Mouse (Mus musculus) kidney, postnatal 36 days (tissue): Measurements from ENCODE around the gene Greb1.

ENCODE experiments used
- DNase-seq, 2 experiments: peaks; one replicate each; pipeline ENCODE4 v3.0.0; 2021 to 2022; ENCODE audit warnings: mixed read lengths in 2 of 2

The Greb1 gene

GRCm38 (mm10) chr12:16803956-16804430 lies 3.3 kb upstream of the Greb1 start:
- DNase-seq = no peak

- no peak for DNase-seq
Measured at GRCm38 (mm10) chr12:16803237-16803955, 2.7 kb upstream of the Greb1 start.

- no peak for DNase-seq
Measured at GRCm38 (mm10) chr12:16800959-16801315, 251 bp upstream of the Greb1 start.

GRCm38 (mm10) chr12:16799928-16800258 lies 793 bp downstream of the Greb1 start:
- no peak for DNase-seq

- DNase-seq = no peak
Measured at GRCm38 (mm10) chr12:16798894-16799293, 1.8 kb downstream of the Greb1 start.

- no peak for DNase-seq
Measured at GRCm38 (mm10) chr12:16795781-16796180, 4.9 kb downstream of the Greb1 start.

GRCm38 (mm10) chr12:16793371-16793770 lies 7.3 kb downstream of the Greb1 start:
- DNase-seq = no peak

GRCm38 (mm10) chr12:16790456-16790855 lies 10.2 kb downstream of the Greb1 start:
- DNase-seq = no peak

- no peak for DNase-seq
Measured at GRCm38 (mm10) chr12:16789756-16790155, 10.9 kb downstream of the Greb1 start.

- no peak for DNase-seq
Measured at GRCm38 (mm10) chr12:16789199-16789598, 11.5 kb downstream of the Greb1 start.

- no peak for DNase-seq
Measured at GRCm38 (mm10) chr12:16788600-16788999, 12.1 kb downstream of the Greb1 start.

GRCm38 (mm10) chr12:16781034-16781746 lies 19.5 kb downstream of the Greb1 start:
- DNase-seq = peak; percentile 22 to 49

GRCm38 (mm10) chr12:16780320-16780719 lies 20.4 kb downstream of the Greb1 start:
- no peak for DNase-seq

- no peak for DNase-seq
Measured at GRCm38 (mm10) chr12:16779165-16779564, 21.5 kb downstream of the Greb1 start.

- no peak for DNase-seq
Measured at GRCm38 (mm10) chr12:16778523-16778922, 22.2 kb downstream of the Greb1 start.

GRCm38 (mm10) chr12:16775351-16775750 lies 25.3 kb downstream of the Greb1 start:
- DNase-seq = peak in 1 of 2 experiments; percentile 5

- no peak for DNase-seq
Measured at GRCm38 (mm10) chr12:16774605-16775004, 26.1 kb downstream of the Greb1 start.

GRCm38 (mm10) chr12:16769601-16770165 lies 31.0 kb downstream of the Greb1 start:
- no peak for DNase-seq

- DNase-seq = no peak
Measured at GRCm38 (mm10) chr12:16768711-16769110, 32.0 kb downstream of the Greb1 start.

GRCm38 (mm10) chr12:16768251-16768650 lies 32.4 kb downstream of the Greb1 start:
- peak in 1 of 2 experiments; percentile 43 for DNase-seq

- DNase-seq = no peak
Measured at GRCm38 (mm10) chr12:16764776-16765445, 35.8 kb downstream of the Greb1 start.

- DNase-seq = no peak
Measured at GRCm38 (mm10) chr12:16763649-16764422, 36.9 kb downstream of the Greb1 start.

- no peak for DNase-seq
Measured at GRCm38 (mm10) chr12:16761461-16761860, 39.2 kb downstream of the Greb1 start.
